Mouse (Mus musculus) lung, adult 2 months (tissue): ENCODE results near the gene Igsf8. TPM values are rescaled to one million over a fixed set of nuclear protein-coding genes. Genes with fewer than 3 reads are reported as not detected.

ENCODE experiments used
- DNase-seq: peaks from one replicate; pipeline ENCODE4 v3.0.0; 2022
- H3K4me1 ChIP-seq: fragments of 200-500 bp; 2 replicates; pipeline ENCODE4 v1.6.1; 2011; ENCODE audit warnings: low read length; ENCODE audit not compliant: control insufficient read depth, insufficient read depth
- H3K4me3 ChIP-seq: fragments of 200-500 bp; replicated peaks from 2 replicates; pipeline ENCODE3; 2011; ENCODE audit warnings: low read depth, mild to moderate bottlenecking, control low read depth, low read length; ENCODE audit errors: extremely low read depth
- CTCF ChIP-seq: fragments of 200-500 bp; IDR thresholded peaks from 2 replicates; pipeline ENCODE4 v1.5.1; 2011; ENCODE audit warnings: mild to moderate bottlenecking, low read length, control low read depth; ENCODE audit not compliant: insufficient read depth
- POLR2A ChIP-seq: fragments of 200-500 bp; IDR thresholded peaks from 2 replicates; pipeline ENCODE4 v1.6.1; 2011; ENCODE audit warnings: low read depth, mild to moderate bottlenecking, control low read depth, low read length, borderline replicate concordance; ENCODE audit errors: extremely low read depth
- WGBS: fragments of 180-500 bp; shearing (Covaris S2); methylation state at CpG from one replicate; pipeline ENCODE4 v1.1.7; 2018; 5-methylcytosine and 5-hydroxymethylcytosine counted together
- polyA plus RNA-seq: library from polyadenylated mRNA; depleted of rRNA; stranded (reverse); fragments of >200 nt; gene quantifications from 2 replicates; pipeline ENCODE4 v1.2.3, GENCODE M21; 2012

The Igsf8 gene
- polyA plus RNA-seq, 1 experiment = 90.8 TPM

DNA sequence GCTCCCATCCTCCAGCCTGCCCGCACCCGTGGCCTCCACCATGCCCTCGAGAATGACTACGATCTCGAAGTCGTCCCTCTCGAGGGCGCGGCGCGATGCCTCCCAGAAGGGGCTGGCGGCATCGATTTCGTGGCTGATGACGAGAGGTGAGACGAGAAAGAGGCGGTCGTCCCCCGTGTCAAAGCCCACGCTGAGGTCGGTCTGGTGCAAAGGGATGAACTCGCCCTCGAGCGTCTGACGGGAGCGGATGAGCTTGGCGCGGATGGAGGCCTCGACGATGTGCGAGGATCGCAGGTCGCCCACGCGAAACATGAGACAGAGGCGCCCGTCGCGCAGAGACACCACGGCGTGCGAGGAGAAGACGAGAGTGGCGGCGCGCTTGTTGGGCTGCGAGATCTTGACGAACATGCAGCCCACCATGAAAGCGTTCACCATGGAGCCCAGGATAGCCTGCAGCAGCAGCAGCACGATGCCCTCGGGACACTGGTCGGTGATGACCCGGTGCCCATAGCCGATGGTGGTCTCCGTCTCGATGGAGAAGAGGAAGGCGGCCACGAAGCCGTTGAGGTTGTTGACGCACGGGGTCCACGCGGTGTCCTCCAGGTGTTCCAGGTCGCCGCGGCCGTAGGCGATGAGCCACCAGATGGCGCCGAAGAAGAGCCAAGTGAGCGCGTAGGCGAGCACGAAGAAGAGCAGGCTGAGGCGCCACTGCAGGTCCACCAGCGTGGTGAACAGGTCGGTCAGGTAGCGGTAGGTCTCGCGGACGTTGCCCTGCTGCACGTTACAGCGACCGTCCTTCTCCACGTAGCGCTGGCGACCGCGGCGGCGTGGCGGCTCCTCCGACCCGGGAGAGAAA lies 64.5 kb downstream of the Igsf8 start:
- WGBS = 17% methylated on average over 94 of the region's 94 CpGs
- H3K4me1 ChIP-seq = peaks cover 6% of the 10 kb centered on the region
- TF ChIP-seq POLR2A (no peak), CTCF (peak; percentile 37; the same call in 1 of the 2 replicates)
- peak; percentile 69 for DNase-seq
- peak overlapping the region; percentile 31 for H3K4me3 ChIP-seq

DNA sequence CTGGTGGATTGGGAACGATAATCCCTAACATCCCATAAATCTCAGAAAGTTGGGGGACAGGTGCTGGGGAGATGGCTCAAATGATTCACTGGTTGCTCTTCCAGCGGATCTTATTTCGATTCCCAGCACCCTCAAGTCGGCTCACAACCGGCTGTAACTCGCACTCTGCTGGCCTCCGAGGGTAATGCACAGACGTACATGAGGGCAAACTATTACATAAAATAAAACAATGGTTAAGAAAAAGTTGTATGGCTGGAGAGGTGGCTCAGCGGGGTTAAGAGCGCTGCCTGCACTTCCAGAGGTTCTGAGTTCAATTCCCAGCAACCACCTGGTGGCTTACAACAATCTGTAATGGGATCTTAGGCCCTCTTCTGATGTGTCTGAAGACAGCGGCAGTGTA lies 65.2 kb downstream of the Igsf8 start:
- no peak for DNase-seq
- Histone ChIP-seq H3K4me1 (peaks cover 6% of the 10 kb centered on the region), H3K4me3 (no peak overlapping the region)
- WGBS = 54% methylated on average over 11 of the region's 11 CpGs
- TF ChIP-seq POLR2A (no peak), CTCF (no peak)

DNA sequence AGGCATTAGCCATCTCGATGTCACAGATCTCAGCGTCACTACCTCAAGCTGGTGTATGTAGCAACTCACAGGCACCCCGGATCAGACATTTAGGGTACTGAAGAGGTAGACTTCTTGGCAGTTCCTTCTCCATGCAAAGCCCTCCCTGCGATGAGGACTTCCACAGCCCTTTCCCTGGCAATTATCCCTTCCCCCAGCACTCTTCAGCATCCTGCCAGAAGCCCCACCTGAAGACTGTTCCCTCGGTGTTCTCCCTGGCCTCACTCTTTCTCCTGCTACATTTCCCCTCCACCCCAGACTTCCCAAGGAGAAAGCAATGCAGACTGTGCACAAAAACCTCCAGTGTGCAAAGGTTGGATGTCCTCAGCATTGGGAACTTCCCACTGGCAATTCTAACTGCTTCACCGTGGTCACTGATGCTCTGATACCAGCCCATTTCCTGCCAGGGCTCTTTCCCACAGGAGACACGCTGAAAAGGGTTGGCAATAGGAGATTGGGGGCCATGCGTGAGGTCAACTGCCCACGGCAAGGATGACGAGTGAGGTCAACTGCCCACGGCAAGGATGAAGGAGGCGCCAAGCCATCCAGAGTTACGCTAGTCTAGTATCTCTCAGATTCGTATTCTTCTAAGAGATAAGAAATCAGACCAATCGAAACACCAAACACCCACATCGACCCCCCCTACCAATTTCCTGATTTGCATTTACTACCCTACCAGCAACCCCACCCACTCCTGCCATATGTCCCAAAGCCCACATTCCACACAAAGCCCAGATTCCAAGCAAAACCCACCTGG lies 66.0 kb downstream of the Igsf8 start:
- no peak for TF ChIP-seq POLR2A
- no peak for TF ChIP-seq CTCF
- 78% methylated on average over 16 of the region's 16 CpGs for WGBS
- Histone ChIP-seq H3K4me1 (peaks cover 6% of the 10 kb centered on the region), H3K4me3 (no peak overlapping the region)
- DNase-seq = no peak

DNA sequence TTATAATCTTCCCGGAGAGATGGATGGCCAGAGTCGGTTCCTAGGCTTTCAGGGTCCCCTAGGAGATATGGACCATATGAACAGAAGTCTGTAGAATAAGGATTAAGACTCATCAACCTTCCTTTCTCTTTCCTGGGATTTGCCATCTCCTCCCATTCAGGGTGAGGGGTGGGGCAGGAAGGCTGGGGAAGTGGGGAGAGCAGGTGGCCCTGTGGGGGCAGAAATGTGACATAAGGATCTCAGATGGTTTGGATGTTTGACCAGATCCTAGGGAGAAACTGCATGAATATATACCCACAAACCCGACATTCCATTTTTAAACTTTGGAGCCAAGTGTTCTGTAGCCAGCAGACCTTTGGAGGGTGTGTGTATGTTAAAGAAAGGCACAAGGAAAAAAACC lies 66.6 kb downstream of the Igsf8 start:
- TF ChIP-seq CTCF = no peak
- no peak for TF ChIP-seq POLR2A
- H3K4me3 ChIP-seq = no peak overlapping the region
- H3K4me1 ChIP-seq = peaks cover 6% of the 10 kb centered on the region
- DNase-seq = no peak
- 79% methylated on average over 3 of the region's 3 CpGs for WGBS

DNA sequence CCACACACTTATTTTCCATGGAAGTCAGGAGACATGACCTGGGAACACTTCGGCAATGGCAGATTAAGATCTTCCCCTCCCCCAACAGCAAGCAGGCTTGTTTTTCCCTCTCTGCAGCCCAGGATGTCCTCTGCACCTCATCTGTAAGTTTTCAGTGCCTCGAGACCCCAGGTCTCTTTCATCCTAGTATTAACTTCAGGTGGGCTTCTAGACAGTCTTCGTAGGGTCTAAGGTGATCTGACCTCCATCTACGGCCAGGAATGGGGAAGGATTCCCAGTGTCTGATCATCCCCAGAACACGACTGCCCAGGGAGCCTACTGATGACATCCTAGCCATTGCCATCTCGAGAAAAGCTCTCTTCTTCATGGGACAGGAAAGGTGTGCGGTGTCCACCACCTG lies 67.0 kb downstream of the Igsf8 start:
- 68% methylated on average over 7 of the region's 7 CpGs for WGBS
- Histone ChIP-seq H3K4me1 (peaks cover 6% of the 10 kb centered on the region), H3K4me3 (no peak overlapping the region)
- no peak for DNase-seq
- TF ChIP-seq POLR2A (no peak), CTCF (no peak)

DNA sequence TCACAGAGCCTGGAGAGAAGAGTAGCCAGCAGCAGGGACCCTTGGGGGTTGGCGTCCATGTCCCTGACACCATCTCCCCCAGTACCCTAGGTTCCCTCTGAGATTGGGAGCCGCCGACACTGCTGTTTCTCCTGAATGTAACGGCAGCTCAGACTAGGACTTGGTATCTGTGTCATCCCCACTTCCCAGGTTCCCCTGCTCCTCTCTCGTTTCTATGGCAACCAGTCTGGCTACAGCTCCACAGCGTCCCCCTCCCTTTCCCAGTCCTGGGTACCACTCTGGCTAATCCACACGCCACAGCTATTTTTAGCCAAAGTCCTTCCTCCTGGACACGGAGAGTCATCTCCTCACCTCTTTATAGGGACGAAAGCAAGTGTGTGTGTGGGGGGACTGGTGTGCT lies 67.7 kb downstream of the Igsf8 start, which contains the start of gene Kcnj9:
TSS of gene Kcnj9 (minus strand) at position 188 of the 400 bp plus-strand sequence.
- Histone ChIP-seq H3K4me1 (peaks cover 6% of the 10 kb centered on the region), H3K4me3 (no peak within 1 kb of the TSS)
- DNase-seq = no peak
- 23% methylated on average over 9 of the region's 9 CpGs for WGBS
- no peak for TF ChIP-seq POLR2A
- TF ChIP-seq CTCF = no peak

DNA sequence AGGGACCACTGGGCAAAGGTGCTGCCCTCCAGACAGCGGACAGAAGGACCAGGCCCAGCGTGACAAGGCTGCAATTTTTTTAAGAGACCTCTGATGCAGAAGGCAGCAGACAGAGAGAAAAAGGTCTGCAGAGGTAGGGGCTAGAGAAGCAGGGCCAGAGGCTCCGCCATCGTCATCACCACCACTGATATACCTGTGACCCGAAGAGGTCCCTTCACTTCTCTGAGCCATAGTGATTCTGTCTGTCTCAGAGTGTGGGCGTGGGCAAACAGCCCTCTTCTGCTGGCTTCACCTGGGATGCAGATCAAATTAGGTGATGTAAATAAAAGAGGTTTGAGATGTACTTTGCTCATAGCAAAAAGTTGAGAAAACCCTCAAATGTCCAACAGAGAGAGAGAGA lies 68.2 kb downstream of the Igsf8 start:
- DNase-seq = no peak
- Histone ChIP-seq H3K4me1 (peaks cover 6% of the 10 kb centered on the region), H3K4me3 (no peak overlapping the region)
- TF ChIP-seq POLR2A (no peak), CTCF (no peak)
- 73% methylated on average over 6 of the region's 6 CpGs for WGBS

DNA sequence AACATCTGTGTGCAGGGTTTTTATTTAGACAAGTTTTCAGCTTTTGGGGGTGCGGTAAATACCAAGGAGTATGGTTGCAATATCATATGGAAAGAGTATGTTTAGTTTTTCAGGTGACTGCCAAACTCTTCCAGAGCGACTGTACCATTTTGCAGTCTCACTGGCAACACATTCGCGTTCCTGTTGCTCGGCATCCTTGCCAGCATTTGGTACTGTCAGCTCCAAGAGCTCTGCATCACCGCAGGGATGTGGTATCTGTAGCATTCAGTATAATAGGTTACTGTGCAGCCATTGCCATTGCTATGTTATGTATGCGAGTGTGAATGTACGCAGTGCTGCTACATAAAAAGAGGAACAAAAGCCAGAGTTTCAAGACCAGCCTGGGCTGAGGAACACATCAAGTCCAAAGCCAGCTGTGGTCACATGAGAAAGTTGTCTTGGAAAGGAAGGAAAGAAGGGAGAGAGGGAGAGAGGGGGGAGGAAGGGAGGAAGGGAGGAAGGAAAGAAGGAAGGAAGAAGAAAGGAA lies 70.0 kb downstream of the Igsf8 start:
- WGBS = 72% methylated on average over 8 of the region's 8 CpGs
- no peaks in the 10 kb centered on the region for H3K4me1 ChIP-seq
- TF ChIP-seq POLR2A = no peak
- TF ChIP-seq CTCF = no peak
- no peak overlapping the region for H3K4me3 ChIP-seq
- DNase-seq = no peak

DNA sequence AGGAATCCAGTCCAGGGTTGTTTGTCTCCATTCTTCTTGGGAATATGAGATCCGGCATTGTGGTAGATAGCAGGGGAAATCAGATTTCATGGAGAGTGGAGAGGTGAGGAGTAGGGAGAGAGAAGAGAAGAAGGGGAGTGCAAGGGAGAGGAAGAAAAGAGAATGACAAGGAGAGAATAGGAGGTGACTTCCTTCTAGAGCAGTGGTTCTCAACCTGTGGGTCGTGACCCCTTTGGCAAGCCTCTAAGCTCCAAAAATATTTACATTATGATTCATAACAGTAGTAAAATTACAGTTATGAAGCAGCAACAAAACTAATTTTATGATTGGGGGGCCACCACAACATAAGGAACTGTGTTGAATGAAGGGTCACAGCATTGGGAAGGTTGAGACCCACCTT lies 71.5 kb downstream of the Igsf8 start:
- no peak for TF ChIP-seq CTCF
- TF ChIP-seq POLR2A = no peak
- Histone ChIP-seq H3K4me1 (no peaks in the 10 kb centered on the region), H3K4me3 (no peak overlapping the region)
- WGBS = 74% methylated on average over 2 of the region's 2 CpGs
- DNase-seq = no peak
